Mouse (Mus musculus): ENCODE results near the gene Unc93b1. TPM values are rescaled to one million over a fixed set of nuclear protein-coding genes. Genes with fewer than 3 reads are reported as not detected.
"Not testable (repeated sequence)": the region's sequence is repeated elsewhere in the genome, so short reads cannot be mapped to it uniquely, and the experiment has no call there.

The Unc93b1 gene
- polyA plus RNA-seq, 1 experiment from 2014 or later = 5.9 TPM

GRCm38 (mm10) chr19:3951461-3951860 is 16.5 kb downstream of the Unc93b1 start:
- H3K9ac ChIP-seq (ENCODE audit: low read length) = no peak overlapping the region
- no peak overlapping the region for H3K4me2 ChIP-seq
- H3K9me3 ChIP-seq (ENCODE audit: control insufficient read depth, low read length) = no peaks in the 10 kb centered on the region
- DNase-seq (ENCODE audit: low spot score, missing footprints) (peak; percentile 19), ATAC-seq (ENCODE audit: low FRiP score) (no peak)
- H3K27me3 ChIP-seq (ENCODE audit: control insufficient read depth, insufficient read depth, low read length) = no peaks in the 10 kb centered on the region
- no peaks in the 10 kb centered on the region for H3K4me1 ChIP-seq (ENCODE audit: control insufficient read depth, insufficient read depth, low read length)
- no peak overlapping the region for H3K4me3 ChIP-seq (ENCODE audit: low read depth, low read length)
- no peak overlapping the region for H3K27ac ChIP-seq (ENCODE audit: low read depth, low read length)
- no peaks in the 10 kb centered on the region for H3K36me3 ChIP-seq (ENCODE audit: control insufficient read depth, insufficient read depth, low read length)

GRCm38 (mm10) chr19:3952099-3952498 is 17.1 kb downstream of the Unc93b1 start:
- Histone ChIP-seq H3K9me3 (ENCODE audit: control insufficient read depth, low read length) (no peaks in the 10 kb centered on the region), H3K9ac (ENCODE audit: low read length) (no peak overlapping the region), H3K27ac (ENCODE audit: low read depth, low read length) (no peak overlapping the region), H3K4me3 (ENCODE audit: low read depth, low read length) (no peak overlapping the region), H3K4me2 (no peak overlapping the region), H3K27me3 (ENCODE audit: control insufficient read depth, insufficient read depth, low read length) (no peaks in the 10 kb centered on the region), H3K36me3 (ENCODE audit: control insufficient read depth, insufficient read depth, low read length) (no peaks in the 10 kb centered on the region), H3K4me1 (ENCODE audit: control insufficient read depth, insufficient read depth, low read length) (no peaks in the 10 kb centered on the region)
- ATAC-seq (ENCODE audit: low FRiP score) (no peak), DNase-seq (ENCODE audit: low spot score, missing footprints) (no peak)
- WGBS = 65% methylated on average over 1 of the region's 1 CpGs

DNA sequence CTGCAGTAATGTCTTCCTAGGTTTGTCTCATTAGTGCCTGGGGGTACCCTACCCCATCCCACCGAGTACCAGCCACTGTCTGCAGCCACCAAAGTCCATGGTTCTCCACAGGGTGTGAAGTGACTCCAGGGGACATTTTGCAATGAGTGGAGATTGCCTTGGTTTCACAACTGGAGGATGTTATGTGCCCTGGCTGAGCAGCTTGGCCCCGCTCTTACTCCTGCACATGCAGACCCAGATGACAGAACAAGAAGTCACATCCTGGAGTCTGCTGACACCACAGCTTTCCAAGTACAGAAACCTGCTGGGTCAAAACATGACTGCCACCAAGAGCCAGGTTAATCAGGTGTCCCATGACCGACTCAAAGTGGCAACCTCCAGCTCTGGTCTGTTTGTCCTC is 20.0 kb downstream of the Unc93b1 start:
- WGBS = 82% methylated on average over 3 of the region's 3 CpGs

GRCm38 (mm10) chr19:3955804-3956203 is 20.8 kb downstream of the Unc93b1 start:
- ATAC-seq (ENCODE audit: low FRiP score) = no peak
- H3K27me3 ChIP-seq (ENCODE audit: control insufficient read depth, insufficient read depth, low read length) = no peaks in the 10 kb centered on the region
- H3K36me3 ChIP-seq (ENCODE audit: control insufficient read depth, insufficient read depth, low read length) = no peaks in the 10 kb centered on the region
- no peak overlapping the region for H3K4me3 ChIP-seq (ENCODE audit: low read depth, low read length)
- no peaks in the 10 kb centered on the region for H3K9me3 ChIP-seq (ENCODE audit: control insufficient read depth, low read length)
- H3K9ac ChIP-seq (ENCODE audit: low read length) = no peak overlapping the region
- H3K4me1 ChIP-seq (ENCODE audit: control insufficient read depth, insufficient read depth, low read length) = no peaks in the 10 kb centered on the region
- no peak for DNase-seq (ENCODE audit: low spot score, missing footprints)
- 59% methylated on average over 4 of the region's 4 CpGs for WGBS
- no peak overlapping the region for H3K27ac ChIP-seq (ENCODE audit: low read depth, low read length)
- H3K4me2 ChIP-seq = no peak overlapping the region

More for the DNA sequence above, 20.0 kb downstream of the Unc93b1 start:
- Histone ChIP-seq H3K4me1 (ENCODE audit: control insufficient read depth, insufficient read depth, low read length) (no peaks in the 10 kb centered on the region), H3K4me3 (ENCODE audit: low read depth, low read length) (no peak overlapping the region), H3K27me3 (ENCODE audit: control insufficient read depth, insufficient read depth, low read length) (no peaks in the 10 kb centered on the region), H3K4me2 (no peak overlapping the region), H3K9ac (ENCODE audit: low read length) (no peak overlapping the region), H3K36me3 (ENCODE audit: control insufficient read depth, insufficient read depth, low read length) (no peaks in the 10 kb centered on the region), H3K27ac (ENCODE audit: low read depth, low read length) (no peak overlapping the region), H3K9me3 (ENCODE audit: control insufficient read depth, low read length) (no peaks in the 10 kb centered on the region)
- peak; percentile 39 for DNase-seq (ENCODE audit: low spot score, missing footprints)
- no peak for ATAC-seq (ENCODE audit: low FRiP score)

GRCm38 (mm10) chr19:3957296-3958036 is 22.5 kb downstream of the Unc93b1 start:
- not testable (repeated sequence) for H3K27me3 ChIP-seq (ENCODE audit: control insufficient read depth, insufficient read depth, low read length); H3K9me3 ChIP-seq (ENCODE audit: control insufficient read depth, low read length); H3K27ac ChIP-seq (ENCODE audit: low read depth, low read length); H3K4me1 ChIP-seq (ENCODE audit: control insufficient read depth, insufficient read depth, low read length); H3K4me2 ChIP-seq; ATAC-seq (ENCODE audit: low FRiP score); H3K9ac ChIP-seq (ENCODE audit: low read length); H3K36me3 ChIP-seq (ENCODE audit: control insufficient read depth, insufficient read depth, low read length); H3K4me3 ChIP-seq (ENCODE audit: low read depth, low read length)
- 75% methylated on average over 5 of the region's 5 CpGs for WGBS
- peak; percentile 17 for DNase-seq (ENCODE audit: low spot score, missing footprints)

DNA sequence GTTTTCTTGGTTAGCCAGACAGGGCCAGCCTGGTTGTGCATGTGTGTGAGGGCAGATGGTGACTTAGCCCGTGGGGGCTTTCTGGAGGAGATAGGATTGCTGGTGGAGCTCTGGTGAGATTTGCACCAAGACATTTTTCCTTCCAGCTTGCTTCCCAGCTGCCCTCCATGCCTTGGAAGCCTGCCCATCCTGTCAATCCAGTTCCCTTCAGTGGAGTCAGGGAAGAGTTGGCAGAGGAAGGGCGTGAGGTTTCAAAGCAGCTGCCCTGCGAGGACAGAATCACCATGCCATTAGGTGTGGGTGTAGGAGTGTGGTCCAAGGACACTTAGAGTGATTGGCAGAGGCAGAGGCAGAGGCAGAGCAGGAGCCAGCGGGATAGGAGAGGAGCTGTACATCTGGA is 23.5 kb downstream of the Unc93b1 start, which contains the start of gene Aldh3b3:
Gene Aldh3b3, plus strand, starts transcription at position 176 of the 400 bp plus-strand sequence.
- H3K4me1 ChIP-seq (ENCODE audit: control insufficient read depth, insufficient read depth, low read length) = no peaks in the 10 kb centered on the region
- no peak within 1 kb of the TSS for H3K4me3 ChIP-seq (ENCODE audit: low read depth, low read length)
- H3K27me3 ChIP-seq (ENCODE audit: control insufficient read depth, insufficient read depth, low read length) = no peaks in the 10 kb centered on the region
- no peak within 1 kb of the TSS for H3K9ac ChIP-seq (ENCODE audit: low read length)
- DNase-seq (ENCODE audit: low spot score, missing footprints) = no peak
- no peaks in the 10 kb centered on the region for H3K9me3 ChIP-seq (ENCODE audit: control insufficient read depth, low read length)
- no peaks in the 10 kb centered on the region for H3K36me3 ChIP-seq (ENCODE audit: control insufficient read depth, insufficient read depth, low read length)
- WGBS = 79% methylated on average over 4 of the region's 4 CpGs
- no peak for ATAC-seq (ENCODE audit: low FRiP score)
- H3K4me2 ChIP-seq = no peak within 1 kb of the TSS
- H3K27ac ChIP-seq (ENCODE audit: low read depth, low read length) = no peak within 1 kb of the TSS

- Histone ChIP-seq H3K4me1 (ENCODE audit: control insufficient read depth, insufficient read depth, low read length) (no peaks in the 10 kb centered on the region), H3K4me2 (no peak overlapping the region), H3K9me3 (ENCODE audit: control insufficient read depth, low read length) (no peaks in the 10 kb centered on the region), H3K27me3 (ENCODE audit: control insufficient read depth, insufficient read depth, low read length) (no peaks in the 10 kb centered on the region), H3K4me3 (ENCODE audit: low read depth, low read length) (no peak overlapping the region), H3K27ac (ENCODE audit: low read depth, low read length) (no peak overlapping the region), H3K9ac (ENCODE audit: low read length) (no peak overlapping the region), H3K36me3 (ENCODE audit: control insufficient read depth, insufficient read depth, low read length) (no peaks in the 10 kb centered on the region)
- DNase-seq (ENCODE audit: low spot score, missing footprints) (no peak), ATAC-seq (ENCODE audit: low FRiP score) (no peak)
Measured at GRCm38 (mm10) chr19:3959030-3959429, 24.0 kb downstream of the Unc93b1 start.

DNA sequence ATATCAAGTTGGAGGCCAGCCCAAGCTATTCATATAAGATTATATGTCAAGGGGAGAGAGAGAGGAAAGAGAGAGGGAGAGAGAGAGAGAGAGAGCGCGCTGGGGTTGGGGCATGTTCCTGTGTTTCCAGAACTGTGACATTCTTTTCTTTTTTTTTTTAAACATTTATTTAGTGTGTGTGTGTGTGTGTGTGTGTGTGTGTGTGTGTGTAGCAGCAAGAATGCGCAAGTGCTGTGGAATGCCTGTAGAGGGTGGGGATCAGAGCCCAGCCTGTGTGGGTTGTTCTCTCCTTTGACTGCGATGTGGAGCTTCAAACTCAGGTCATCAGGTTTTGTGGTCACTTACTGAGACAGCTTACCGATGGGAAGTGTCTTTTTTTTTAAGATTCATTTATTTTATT is 25.2 kb downstream of the Unc93b1 start:
- 78% methylated on average over 5 of the region's 5 CpGs for WGBS
- Histone ChIP-seq H3K9ac (ENCODE audit: low read length) (no peak overlapping the region), H3K4me1 (ENCODE audit: control insufficient read depth, insufficient read depth, low read length) (no peaks in the 10 kb centered on the region), H3K27me3 (ENCODE audit: control insufficient read depth, insufficient read depth, low read length) (no peaks in the 10 kb centered on the region), H3K9me3 (ENCODE audit: control insufficient read depth, low read length) (no peaks in the 10 kb centered on the region), H3K4me3 (ENCODE audit: low read depth, low read length) (no peak overlapping the region), H3K36me3 (ENCODE audit: control insufficient read depth, insufficient read depth, low read length) (no peaks in the 10 kb centered on the region), H3K4me2 (no peak overlapping the region), H3K27ac (ENCODE audit: low read depth, low read length) (no peak overlapping the region)
- ATAC-seq (ENCODE audit: low FRiP score) = no peak
- no peak for DNase-seq (ENCODE audit: low spot score, missing footprints)

GRCm38 (mm10) chr19:3961805-3962204 is 26.8 kb downstream of the Unc93b1 start:
- not testable (repeated sequence) for ATAC-seq (ENCODE audit: low FRiP score); H3K27ac ChIP-seq (ENCODE audit: low read depth, low read length); H3K36me3 ChIP-seq (ENCODE audit: control insufficient read depth, insufficient read depth, low read length); DNase-seq (ENCODE audit: low spot score, missing footprints); H3K9me3 ChIP-seq (ENCODE audit: control insufficient read depth, low read length); H3K4me1 ChIP-seq (ENCODE audit: control insufficient read depth, insufficient read depth, low read length); H3K9ac ChIP-seq (ENCODE audit: low read length); H3K4me3 ChIP-seq (ENCODE audit: low read depth, low read length); H3K4me2 ChIP-seq; H3K27me3 ChIP-seq (ENCODE audit: control insufficient read depth, insufficient read depth, low read length)
- WGBS = 91% methylated on average over 6 of the region's 6 CpGs
